Mouse (Mus musculus) thymus, adult 18-20 months (tissue): Measurements from ENCODE around the gene Gamt.
"Not testable (repeated sequence)": the region's sequence is repeated elsewhere in the genome, so short reads cannot be mapped to it uniquely, and the experiment has no call there.

ENCODE experiments used
- DNase-seq, 2 experiments: peaks; one replicate each; pipeline ENCODE4 v3.0.0; 2022; ENCODE audit warnings: mixed read lengths in 2 of 2

Gene Gamt

DNA sequence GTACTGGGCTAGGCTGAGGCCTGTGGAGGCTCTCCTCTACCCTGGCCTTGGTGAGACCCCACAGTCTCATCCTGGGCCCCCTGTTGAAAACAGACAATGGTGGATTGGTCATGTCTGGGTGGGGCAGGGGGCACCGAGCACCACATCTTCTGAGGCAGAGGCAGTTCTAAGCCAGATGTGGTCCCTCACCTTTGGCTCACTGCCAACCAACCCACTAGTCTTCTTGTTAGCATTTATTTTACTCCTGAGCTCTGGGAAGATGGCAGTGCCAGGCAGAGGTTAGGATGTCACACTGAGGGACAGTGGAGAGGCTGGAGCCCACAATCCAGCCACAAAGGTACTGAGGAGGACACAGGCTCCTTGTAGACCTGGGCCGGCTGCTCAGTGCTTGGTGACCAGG, 2.9 kb downstream of the Gamt start:
- no peak for DNase-seq

DNA sequence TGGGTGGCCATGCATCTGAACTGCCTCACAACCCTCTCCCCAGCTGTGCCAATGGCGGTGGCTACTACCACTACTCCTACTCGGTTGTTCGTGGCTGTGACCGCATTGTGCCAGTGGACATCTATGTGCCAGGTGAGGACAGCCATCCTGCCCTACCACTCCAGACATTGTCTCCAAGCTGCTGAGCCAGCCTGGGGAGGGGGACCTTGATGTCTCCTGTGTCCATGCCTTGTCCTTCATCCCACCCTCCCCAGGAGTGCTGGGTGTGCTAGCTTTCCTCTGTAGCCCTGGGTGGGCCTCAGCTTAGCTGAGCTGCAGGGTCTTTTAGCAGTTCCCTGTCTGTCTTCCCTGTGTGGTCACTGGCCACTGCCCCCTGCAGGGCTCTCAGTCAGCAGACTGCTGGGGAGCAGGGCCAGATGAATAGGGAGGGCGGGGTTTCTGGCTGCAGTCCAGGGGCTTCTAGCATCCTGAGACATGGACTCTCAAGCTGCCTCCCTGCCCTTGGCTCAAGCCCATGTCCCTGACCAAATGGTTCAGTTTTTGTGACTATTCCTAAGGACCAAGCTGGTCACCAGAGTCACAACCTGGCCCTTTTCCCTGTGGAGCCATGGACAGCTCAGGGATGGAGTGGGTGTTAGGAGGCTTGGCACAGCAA, 4.8 kb downstream of the Gamt start:
- no peak for DNase-seq

DNA sequence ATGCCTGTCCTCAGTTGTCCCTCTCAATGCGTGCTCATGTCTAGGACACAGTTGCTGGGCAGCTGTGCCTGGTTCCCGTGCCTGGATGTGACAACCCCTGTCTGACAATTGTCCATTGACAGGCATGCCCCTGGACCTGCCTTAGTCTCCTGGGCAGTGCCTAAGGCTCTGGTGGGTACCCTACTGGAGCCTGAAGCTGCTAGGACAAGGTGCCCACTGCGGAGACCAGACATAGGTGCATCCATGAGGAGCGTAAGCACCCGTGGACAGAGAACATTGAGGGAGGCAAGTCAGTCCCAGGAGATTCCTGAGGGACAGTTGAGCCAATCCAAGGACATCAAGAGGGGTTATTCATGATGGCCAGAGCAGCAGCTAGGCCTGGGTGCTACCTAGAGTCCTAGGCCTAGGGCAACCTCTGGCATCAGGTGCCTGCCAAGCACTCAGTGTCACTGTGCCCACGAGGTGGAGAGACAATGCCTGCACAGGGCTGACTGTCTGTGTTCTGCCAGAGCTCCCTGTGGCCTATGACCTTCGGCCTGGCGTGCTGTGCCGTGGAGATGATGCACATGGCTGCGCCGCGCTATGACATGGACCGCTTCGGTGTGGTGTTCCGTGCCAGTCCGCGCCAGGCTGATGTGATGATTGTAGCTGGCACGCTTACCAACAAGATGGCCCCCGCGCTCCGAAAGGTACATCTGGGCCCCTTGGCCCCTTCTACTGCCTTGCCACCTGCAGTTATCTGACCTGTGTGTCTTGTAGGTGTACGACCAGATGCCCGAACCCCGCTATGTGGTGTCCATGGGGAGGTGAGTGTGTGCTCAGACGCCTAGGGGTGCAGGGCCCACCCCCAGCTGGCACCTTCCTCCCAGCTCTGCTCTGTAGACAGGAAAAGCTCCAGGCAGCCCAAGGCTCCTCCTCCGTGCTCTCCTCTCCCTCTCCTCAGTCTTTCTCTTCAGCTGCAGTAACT, 6.2 kb downstream of the Gamt start:
- DNase-seq, result no peak

DNA sequence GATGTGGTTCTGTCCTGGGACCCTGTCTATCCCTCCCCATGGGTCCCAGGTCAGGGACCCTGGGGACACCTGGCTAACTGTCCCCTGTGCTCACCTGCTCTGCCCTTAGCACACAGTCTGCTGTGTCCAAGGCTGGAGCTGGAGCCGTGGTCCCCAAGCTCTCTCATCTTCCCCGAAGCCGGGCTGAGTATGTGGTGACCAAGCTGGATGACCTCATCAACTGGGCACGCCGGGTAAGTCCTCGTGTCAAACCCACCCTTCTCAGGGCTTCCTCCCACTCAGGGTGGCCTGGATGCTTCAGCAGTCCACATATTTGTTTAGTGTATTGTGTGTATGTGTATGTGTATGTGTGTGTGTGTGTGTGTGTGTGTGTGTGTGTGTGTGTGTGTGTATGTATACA, 7.3 kb downstream of the Gamt start:
- DNase-seq, result no peak

DNA sequence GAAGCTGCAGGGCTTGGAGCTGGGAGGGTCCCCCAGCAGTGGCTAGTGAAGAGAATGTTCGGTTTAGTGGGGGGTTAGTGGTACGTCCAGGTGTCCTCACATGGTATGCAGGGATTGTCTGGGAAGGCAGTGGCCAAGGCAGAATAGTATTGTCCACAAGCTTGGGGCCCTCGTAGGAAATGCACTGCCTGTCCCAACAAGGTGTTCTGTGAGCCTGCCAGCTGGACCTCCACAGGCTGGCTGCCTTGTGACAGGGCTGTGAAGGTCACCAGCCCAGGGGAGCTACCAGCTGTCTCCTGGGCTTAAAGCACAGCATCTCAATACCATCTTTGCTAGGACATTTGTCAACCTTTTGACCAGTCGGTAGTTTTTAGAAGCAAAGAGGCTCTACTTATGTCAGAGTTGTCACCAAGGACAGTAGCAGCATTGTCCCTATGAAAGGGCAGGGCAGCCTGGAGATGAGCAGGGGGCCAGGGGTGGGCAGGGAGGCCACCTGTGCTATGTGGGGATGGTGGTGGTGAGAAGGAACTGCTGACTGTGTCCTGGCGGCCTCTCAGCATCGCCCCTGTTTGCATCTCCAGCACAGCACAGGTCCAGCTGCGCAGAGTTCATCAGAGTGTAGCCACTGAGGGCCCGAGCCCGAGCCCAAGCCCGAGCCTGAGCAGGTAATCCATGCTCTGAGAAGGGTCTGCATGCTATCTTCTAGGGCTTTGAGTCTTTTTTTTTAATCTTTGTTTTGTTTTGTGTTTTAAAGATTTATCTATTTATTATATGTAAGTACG, 8.1 kb downstream of the Gamt start:
- DNase-seq, result no peak

DNA sequence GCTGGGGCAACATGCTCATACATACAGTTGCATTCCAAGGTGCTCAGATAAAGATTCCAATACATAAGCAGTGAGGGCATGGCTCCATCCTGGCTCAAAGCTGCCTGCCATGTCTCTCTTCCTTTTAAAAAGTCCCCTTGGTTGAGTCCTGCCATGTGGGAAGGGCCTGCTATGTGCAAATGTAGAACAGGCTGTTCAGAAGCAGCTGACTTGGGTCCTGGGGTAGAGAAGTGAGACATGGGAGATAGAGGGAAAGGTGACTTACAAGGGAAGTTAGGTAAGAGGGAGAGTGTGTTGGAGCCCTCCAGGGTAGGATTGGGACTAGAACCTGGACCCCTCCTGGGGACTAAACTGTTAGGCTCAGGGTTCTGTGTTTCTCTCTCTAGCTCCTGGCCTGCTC, 8.8 kb downstream of the Gamt start:
- DNase-seq, result no peak

DNA sequence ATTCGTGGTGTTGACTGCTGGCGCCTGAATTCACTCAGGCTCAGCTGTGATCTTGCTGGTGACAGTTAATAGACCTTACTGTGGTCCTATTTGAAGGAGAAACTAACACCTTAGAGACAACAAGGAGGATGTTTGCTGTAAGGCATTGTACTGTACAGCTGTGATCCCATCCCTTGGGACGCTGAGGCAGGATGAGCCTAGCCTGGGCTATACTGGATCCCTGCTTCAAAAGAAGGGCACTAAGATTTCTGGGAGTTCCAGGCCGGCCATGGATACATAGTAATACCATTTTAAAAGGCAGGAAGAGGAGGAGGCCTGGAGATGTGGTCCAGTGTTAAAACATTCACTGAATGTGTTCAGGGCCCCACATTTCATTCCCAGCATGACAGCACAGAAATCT, 10.2 kb downstream of the Gamt start:
- no peak for DNase-seq

DNA sequence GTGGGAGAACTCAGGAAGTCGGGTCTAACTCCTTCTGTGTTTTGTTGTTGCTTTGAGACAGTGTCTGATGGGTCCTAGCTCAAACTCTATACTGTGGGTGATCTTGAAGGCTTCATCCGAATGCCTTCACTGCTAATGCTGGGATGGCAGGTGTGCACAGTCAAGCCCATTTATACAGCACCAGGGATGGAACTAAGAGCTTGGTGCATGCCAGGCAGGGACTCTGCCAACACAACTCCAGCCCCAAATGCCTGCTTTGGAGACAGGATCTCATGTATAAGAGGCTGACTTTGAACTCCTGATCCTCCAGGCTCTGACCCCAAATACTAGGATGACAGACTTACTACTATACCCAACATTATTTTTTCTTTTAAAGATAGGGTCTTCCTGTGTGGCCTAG, 10.8 kb downstream of the Gamt start:
- no peak for DNase-seq

DNA sequence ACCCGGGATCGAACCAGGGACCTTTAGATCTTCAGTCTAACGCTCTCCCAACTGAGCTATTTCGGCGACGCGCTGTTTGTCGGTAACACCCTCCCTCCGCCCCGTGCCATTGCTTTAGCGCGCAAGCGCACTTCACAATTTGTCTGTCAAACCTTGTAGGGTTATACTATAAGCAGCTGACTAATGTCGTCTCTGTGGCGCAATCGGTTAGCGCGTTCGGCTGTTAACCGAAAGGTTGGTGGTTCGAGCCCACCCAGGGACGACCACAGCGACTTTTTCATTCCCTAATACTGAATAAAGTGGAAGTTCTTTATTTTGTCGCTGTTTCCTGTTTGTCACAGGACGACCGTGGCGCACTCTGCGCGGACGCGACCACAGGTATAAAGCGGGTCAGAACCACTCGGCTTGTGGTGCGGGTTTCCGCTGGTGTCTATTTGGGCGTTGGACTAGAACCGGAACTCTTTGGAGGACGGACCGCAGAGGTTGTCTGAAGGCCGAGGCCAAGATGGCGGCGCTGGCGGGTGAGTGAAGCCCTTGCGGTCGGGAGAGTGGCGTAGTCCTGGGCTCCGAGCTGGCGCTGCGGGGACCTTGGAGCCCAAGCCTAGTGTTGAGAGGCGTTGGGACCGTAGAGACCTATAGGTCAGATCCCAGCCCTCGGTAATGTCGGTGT, 11.7 kb downstream of the Gamt start, which contains the start of gene Ndufs7:
Gene Ndufs7, plus strand, starts transcription at position 151 of the 670 bp plus-strand sequence.
- peak; percentile 88 to 94 for DNase-seq

DNA sequence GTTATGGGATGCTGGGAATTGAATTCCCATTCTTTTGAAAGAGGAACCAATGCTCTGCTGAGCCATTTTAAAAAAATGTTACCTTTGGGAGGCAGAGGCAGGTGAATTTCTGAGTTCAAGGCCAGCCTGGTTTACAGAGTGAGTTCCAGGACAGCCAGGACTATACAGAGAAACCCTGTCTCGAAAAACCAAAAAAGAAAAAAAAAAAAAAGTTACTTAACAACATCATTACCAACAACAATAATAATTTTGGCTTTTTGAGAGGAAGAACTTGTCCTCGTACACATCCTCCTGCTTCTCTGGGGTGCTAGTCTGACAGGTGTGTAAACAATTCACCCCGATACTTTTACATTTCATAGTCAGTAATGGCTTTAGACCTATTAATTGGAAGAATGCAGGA, 12.4 kb downstream of the Gamt start:
- not testable (repeated sequence) for DNase-seq

DNA sequence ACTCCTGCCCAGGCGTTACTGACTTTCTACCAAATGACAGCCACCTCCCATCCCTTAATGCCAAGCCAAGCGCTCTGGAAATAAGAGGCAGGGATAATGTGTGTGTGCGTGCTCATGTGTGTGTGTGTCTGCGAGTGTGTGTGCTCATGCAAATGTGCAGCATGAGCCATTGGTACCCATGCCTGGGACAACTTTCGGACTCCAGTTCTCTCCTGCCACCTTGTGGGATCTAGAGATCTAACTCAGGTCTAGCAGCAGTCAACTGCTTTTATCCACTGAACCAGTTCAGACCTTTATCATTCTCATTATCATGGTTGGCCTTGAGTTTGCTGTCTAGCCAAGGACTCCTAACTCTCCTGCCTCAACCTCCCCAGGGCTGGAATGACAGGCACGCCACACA, 13.0 kb downstream of the Gamt start:
- DNase-seq, result no peak

DNA sequence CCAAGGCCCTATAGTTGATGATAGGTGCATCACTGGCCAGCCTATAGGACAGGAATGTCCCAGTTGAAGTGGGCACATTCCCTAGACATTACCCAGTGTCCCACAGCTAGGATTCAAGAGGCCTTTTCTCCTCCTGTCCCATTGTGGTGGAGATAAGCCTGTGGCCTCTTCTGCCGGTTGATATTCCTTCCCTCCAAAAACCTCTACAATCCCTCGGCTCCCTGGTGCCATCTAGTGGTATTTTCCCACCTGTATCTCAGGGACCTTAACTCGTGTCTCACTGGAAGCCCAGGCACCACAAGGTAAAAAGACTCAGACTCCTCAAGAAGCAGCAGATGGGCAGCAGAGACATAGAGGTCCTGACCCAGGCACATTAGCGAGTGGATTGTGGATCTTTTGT, 15.2 kb downstream of the Gamt start:
- peak; percentile 34 to 51 for DNase-seq

DNA sequence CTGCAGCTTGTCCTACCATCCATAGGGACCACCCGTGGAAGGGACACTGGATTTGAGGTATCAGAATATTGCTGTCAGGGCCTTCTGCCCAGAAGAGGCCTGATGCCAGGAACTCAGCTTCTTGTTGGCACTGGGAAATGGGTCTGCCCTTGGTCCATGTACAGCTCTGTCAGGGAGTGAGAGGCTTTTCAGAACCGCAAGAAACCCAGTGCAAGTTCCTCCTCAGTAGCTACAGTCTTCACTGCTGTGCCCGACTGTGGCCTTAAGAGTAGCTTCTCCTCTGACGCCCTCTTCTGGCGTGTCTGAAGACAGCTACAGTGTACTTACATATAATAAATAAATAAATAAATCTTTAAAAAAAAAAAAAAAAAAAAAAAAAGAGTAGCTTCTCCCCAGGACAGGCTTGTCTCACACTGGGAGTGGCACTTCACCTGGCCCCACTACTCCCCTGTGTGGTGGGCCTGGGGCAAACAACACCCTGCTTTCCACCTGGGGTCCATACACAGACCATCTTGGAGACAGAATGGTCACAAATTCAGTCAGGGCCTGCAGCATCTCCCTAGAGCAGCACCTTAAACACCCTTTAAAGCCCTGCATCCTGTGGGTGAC, 15.9 kb downstream of the Gamt start:
- no peak for DNase-seq

DNA sequence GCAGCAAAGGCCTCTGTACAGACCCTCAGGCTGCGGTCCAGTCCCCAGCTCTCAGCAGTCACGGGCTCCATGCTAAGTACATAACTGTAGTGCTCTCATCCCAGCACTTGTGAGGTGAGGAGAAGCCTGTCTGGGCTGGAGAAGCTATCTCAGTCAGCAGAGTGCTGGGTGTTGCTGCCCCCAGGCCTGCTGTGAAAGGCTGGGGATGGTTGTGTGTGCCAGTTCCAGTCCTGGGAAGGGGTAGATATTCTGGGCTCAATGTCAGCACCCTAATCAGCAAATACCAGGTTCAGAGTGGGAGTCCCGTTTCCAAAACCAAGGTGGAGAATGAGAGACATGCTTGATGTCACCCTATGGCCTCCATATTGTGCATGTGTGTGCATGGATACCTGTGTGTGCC, 18.2 kb downstream of the Gamt start:
- DNase-seq, result no peak

DNA sequence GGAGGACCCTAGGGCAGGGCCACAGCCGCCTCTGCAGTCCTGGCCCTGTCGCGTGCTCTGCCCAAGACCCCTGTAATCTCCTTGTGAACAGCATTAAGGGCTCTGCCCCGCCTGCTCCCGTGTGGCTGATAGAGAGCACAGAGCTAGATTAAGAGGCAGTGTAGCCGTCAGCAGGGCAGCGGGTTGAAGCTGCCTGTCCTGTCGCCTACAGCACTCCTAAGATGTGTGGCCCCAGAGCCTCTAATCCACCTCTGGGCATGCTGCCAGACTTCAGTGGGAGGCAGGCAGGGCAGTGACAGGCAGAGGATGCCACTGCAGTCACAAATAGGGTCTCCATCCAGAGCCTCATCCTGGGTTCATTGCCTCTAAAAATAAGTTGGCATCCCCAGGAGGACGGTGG, 18.7 kb downstream of the Gamt start:
- DNase-seq, result no peak

DNA sequence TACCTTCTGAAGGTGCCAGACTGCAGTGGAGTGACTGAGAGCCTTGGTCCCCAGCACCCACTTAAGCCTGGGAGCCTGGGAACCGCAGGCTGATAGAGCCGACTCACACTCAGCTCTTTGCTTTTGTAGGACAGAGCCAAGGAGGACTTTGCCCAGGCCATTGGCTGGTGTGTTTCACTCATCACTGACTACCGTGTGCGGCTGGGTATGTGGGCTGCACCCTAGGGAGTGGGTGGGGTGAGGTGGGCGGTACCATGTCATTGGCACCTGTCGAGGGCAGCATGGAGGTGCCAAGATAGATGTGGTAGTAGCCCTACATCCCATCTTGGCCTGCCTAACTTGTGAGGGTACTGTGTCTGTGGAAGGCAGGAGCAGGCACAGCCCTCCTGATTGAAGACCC, 21.0 kb downstream of the Gamt start:
- no peak for DNase-seq

DNA sequence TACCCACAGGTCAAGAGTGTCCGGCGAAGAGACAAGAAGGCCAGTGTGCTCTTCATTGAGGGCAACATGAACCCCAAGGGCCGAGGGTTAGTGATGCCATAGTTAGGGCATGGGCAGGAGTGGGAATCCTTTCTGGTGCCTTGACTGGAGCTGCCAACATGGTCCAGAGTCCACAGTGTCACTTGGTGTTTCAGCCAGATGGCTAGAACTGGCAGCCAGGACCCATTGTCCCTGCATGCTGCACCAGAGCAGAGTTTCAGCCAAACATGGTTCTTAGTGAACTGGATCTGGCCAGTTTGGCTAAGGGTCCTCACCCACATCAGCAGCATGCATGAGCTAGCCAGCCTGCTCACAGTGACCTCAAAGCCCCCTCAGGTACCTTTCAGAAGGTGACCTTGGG, 22.5 kb downstream of the Gamt start:
- DNase-seq, result no peak

DNA sequence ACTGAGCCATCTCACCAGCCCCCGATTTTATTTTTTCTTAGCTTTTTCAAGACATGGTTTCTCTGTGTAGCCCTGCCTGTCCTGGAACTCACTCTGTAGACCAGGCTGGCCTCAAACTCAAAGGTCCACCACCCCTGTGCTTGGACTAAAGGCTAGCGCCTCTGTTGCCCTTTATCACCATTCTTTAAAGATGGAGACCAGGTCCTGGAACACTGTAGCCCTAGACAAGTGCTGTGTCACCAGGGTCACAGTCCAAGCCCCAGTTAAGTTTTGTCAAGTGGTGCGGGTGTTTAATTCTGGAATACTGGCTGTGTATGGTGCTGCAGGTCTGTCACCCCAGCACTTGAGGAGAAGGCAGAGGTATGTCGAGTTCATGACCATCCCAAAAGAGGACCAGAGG, 23.8 kb downstream of the Gamt start:
- no peak for DNase-seq

DNA sequence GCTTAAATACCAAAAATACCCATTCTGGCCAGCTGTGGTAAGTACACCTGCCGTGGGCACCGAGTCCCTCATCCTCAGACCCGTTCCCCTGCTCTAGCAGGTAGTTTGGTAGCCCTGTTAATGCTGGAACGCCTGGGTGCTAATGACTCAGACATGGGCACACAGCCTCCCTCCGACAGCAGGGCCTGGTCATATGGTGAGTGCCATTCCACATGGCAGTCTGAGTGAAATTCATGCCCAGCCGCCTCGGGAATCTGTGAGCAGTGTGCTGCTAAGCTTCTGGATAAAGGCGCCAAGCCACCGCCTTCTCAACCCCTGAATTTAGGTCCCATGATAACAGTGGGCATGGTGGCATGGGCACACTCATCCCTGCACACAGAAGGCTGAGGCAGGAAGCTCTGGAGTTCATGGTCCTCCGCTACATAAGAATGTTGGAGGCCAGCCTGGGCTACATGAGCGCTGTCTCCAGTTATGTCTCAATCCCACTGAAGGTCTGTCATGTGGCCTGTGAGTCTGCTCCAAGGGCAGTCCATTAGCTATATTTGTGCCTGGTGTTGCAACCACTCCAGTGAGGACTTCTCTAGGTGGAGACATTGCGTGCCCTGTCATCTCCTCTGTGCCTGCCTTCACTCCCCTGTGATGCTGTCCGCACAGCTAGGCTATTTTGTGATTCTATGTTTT, 24.5 kb downstream of the Gamt start:
- DNase-seq, result no peak

DNA sequence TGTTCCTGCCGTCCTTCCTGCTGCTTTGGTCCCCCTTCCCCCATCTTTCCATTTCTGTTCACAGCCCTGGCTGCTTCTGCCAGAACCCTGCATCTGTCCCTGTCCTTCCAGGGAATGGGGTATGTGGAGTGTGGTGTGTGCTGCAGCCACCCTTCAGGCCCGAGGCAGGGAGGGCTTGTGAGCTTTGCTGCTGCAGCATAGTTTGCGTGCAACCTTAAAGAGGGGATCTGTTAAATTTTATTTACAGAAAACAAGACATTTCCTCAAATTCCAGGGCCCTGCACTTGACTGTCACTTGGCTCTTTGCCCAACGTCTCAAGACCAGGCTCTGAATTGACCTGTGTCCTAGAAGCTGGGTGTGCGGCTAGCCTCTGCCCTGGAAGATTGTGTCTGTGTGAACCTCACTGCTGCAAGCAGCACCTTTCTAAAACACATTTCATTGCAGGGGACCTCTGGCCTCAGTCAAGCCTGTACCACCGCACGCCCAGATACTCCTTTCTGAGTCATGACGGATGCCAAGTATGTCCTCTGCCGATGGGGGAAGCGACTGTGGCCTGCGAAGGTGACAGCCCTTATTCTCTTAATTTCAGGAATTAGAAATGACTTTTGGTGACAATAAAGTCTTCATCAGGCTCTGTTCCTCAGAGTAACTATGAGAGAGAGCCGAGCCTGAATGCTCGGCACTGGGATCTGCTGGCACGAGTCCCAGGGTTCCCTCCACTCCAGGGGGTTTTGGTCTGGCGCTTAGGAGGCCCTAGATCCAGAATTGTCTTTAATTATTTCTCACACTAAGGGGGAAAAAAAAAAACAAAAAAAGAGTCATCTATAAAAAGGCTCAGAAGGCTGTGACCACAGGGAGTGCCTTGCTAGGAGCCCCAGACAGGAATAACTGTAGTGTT, 32.7 kb downstream of the Gamt start:
- no peak for DNase-seq

DNA sequence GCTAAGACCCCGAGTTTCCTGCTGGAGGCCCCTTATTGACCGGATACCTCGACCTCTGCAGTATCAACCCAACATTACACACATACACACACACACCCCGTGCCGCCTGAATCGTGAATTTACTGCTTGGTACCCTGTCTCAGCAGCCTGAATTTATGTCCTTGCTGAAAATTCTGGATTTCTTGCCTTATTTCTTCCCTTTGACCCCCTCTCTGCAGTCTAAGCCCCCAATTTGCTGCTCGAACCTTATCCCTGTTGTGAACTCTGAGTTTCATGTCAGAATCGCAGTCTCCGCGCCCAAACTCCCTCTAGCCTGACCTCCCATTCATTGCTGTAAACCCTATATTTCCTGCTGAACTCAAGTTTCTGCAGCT, 33.7 kb downstream of the Gamt start:
- no peak for DNase-seq
